Mouse (Mus musculus): ENCODE results near the gene Tufm.

Tufm gene

GRCm38 (mm10) chr7:126494120-126494519 is 7.0 kb downstream of the Tufm start:
- in situ Hi-C loops (cut with MboI; ENCODE audit: unreplicated experiment in 2 of 2): no loop called here

- in situ Hi-C loops (cut with MboI; ENCODE audit: unreplicated experiment in 2 of 2): no loop called here
These were observed 9.3 kb downstream of the Tufm start for GRCm38 (mm10) chr7:126496475-126496874.

DNA sequence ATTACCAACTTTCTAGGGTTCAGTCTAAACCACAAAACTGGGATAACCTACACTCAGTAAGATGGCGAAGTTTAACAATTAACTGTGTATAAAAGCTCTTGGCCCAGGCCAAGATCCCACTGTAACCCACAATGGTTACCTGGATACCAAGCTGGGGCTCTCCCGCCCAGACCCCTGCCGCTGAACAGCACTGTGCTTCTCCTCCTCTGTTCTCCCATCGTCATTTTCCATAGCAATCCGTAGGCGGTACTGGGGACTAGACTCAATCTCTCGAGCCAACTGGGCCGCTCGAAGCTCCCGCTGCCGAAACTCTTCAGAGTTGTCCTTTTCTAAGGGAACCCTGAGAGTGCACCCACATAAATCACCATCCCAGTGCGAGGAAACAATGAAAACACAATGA is 10.8 kb downstream of the Tufm start:
- in situ Hi-C loops (cut with MboI; ENCODE audit: unreplicated experiment in 2 of 2): no loop called here

DNA sequence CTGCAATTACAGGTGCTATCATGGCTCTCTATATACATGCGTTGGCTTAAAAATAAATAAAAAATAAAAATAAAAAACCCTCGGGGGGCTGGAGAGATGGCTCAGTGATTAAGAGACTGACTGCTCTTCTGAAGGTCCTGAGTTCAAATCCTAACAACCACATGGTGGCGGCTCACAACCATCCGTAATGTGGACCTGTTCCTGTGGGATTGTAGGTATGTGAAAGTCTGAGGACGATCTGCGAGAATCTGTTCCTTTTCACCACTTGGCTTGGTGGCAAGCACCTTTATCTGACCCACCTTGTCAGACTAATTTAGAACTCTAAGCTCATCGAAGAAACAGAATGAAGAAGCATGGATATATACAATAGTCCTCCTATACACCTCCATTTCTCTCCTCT is 12.3 kb downstream of the Tufm start:
- in situ Hi-C loops (cut with MboI; ENCODE audit: unreplicated experiment in 2 of 2): no loop called here

DNA sequence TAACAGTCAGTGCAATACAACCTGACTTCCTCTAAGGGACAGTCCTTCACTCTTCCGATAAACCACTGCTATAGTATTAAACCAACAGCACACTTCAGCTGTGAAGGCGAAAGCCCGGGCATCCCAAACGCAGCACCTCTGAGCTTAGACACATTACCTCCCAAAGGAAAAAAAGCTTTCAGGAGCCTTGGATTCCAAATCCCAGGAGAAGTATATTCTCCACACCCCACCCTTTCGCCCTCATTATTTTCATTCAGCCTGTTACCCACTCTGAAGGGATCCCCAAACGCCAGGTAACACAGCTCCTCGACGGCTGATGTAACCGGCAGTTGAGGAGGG is 14.5 kb downstream of the Tufm start:
- in situ Hi-C loops (cut with MboI; ENCODE audit: unreplicated experiment in 2 of 2): no loop called here

DNA sequence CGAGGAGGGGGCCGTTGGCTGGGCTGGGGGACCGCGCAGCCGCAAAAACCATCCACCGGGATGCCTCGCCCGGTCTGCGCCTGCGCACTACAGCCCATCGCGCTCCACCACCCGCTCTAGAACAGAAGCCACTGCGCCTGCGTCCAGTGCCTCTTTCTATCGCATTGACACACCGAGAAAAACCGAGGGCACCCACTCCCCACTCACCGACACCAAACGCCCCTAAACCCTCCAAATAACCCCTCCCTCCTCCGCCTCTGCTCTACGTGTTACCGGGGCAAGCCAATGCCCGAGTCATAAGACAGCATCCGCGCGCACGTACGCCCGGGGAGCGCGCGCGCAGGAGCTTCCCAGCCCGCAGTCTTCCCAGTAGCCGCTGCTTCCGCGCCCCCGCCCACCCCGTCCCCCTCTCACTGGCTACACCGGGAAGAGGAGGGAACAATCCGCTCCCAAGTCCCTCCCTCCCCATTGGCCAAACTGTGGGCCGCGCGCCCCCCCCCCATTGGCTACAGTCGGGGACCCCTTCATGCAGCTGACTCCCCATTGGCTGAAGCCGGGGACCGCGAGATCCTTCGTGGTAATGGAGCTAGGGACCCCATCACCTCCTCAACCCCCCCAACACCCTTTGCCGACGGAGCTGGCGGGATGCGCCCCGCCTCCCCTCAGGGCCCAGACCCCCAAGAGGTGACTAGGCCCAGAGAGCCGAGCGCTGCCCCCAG is 15.0 kb downstream of the Tufm start:
- in situ Hi-C loops (cut with MboI; ENCODE audit: unreplicated experiment in 2 of 2): no loop called here

DNA sequence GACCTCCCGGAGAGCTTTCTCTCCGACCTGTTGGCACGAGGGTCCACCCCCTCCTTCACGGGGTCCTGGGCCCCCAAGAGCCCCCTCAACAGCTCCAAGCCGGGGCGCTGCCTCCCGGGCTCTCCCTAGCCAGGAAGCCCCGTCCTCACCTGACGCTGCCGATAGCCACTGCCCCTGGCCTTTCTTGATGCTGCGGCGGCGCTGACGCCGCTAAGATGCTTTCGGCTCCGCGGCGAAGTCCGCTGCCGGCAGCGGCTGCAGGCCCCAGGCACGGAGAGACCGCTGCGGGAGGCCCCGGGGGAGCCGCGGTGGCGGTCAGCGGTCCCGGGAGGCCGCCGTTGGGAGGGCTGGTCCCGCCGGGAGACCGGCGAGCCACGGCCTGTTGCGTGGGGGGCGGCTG is 15.6 kb downstream of the Tufm start:
- in situ Hi-C loops (cut with MboI; ENCODE audit: unreplicated experiment in 2 of 2): no loop called here

DNA sequence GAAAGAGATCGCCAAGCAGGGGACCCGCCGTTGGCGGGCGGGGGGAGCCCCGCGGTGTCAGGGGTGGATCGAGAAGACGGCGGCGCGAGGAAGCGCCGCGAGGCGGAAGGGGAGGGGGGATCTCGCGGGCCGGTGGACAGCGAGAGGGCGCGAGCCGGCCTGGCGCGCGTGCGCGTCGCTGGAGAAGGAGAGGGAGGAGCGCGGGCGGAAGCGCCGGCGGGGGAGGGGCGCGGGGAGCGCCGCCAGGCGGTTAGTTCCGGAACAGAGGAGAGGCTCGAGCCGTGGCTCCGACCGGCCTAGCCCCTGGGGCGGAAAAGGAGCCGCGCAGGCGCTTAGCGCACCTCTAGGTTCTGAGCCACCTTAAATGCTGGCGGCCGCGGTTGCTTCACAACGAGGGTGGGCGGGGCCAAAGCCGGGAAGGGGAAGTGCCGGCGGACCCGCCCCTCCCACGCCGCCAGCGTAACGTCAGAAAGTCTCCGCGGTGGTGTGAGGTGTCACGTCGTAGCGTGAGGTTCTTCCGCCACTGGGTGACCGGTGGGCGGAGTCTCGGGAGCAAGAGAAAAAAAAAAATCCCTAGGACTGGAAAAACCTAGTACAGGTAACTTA is 16.2 kb downstream of the Tufm start, which contains the start of gene Atxn2l:
Atxn2l (minus strand) TSS at position 165 of the 606 bp plus-strand sequence.
- in situ Hi-C loops (cut with MboI; ENCODE audit: unreplicated experiment in 2 of 2): no loop called here

DNA sequence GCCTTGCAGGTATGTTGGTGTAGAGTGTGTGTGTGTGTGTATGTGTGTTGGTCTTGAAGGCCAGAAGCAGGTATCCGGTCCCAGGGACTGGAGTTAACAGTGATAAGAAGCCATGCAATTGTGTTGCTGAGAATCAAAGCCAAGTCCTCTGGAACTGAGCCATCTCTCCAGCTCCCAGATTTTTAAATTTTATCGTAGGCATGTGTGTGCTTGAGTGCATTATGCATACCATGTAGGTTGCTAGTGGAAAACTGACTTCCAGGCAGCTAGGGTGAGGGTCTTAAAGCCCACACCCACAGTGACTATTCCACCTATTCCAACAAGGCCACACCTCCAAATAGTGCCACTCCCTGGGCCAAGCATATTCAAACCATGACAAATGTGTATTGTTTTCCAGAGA is 17.8 kb downstream of the Tufm start:
- in situ Hi-C loops (cut with MboI; ENCODE audit: unreplicated experiment in 2 of 2): no loop called here

DNA sequence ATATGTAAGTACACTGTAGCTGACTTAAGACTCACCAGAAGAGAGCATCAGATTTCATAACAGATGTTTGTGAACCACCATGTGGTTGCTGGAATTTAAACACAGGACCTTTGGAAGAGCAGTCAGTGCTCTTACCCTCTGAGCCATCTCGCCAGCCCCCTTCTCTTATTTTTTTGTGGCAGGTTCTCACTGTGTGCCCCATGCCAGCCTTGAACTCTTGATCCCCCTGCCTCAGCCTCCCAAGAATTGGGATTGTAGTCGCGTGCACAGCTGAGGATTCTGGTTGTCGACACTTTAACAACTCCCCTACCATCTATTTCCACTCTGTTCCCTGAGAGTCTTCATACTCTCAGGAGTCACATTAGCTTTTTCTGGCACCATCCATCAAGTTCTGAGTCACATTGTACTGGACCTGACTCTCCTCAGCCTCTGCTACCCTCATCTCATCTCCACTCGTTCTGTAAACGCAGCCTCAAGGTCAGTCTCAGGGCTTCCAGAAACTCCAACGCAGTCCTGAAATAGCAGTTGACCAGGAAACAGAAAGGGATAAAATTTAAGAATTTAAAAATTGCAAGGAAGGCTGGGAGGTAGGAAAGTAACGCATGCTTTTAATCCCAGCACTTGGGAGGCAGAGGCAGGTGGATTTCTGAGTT is 20.1 kb downstream of the Tufm start:
- in situ Hi-C loops (cut with MboI; ENCODE audit: unreplicated experiment in 2 of 2): no loop called here

- in situ Hi-C loops (cut with MboI; ENCODE audit: unreplicated experiment in 2 of 2): no loop called here
These were observed 24.1 kb downstream of the Tufm start for GRCm38 (mm10) chr7:126511287-126511686.

GRCm38 (mm10) chr7:126518261-126518941 is 31.2 kb downstream of the Tufm start:
- in situ Hi-C loops (cut with MboI; ENCODE audit: unreplicated experiment in 2 of 2): no loop called here

- in situ Hi-C loops (cut with MboI; ENCODE audit: unreplicated experiment in 2 of 2): no loop called here
These were observed 32.4 kb downstream of the Tufm start for GRCm38 (mm10) chr7:126519513-126519912.

DNA sequence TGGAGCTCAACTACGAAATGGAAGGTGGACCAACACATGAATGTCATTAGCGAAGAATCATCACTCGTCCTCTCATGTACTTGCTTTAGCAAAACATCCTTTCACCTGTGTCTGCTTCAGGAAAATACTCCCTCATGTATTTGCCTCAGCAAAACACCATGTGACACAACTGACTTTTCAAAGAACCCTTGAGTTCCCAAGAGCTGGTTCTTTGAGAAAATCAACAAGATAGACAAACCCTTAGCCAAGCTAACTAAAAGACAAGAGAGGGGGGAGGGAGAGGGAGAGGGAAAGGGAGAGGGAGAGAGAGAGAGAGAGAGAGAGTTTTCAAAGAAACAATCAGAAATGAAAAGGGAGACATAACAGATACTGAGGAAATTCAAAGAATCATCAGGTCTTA is 36.2 kb downstream of the Tufm start:
- in situ Hi-C loops (cut with MboI; ENCODE audit: unreplicated experiment in 2 of 2): no loop called here

DNA sequence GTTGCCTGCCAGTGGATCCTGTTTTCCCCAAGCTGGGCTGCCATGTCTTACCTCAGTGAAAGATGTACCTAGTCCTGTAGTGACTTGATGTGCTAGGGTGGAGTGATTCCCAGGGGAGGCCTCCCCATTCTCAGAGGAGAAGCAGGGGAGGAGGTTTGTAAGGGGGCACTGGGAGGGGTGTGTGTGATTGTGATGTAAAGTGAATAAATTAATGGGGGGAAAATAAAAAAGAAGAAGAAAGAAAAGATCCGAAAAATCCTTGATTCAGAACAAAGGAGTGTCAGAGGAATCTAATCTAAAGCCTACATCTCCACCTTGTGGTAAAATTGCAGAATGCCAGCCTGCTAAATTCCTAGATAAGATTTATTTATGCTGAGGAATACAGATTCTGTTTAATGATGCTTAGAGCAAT is 41.0 kb downstream of the Tufm start:
- in situ Hi-C loops (cut with MboI; ENCODE audit: unreplicated experiment in 2 of 2): loop anchor here (5.0 to 25.0 kb wide), 6 partner anchors 46 to 766 kb away; no protein-coding TSS in a partner anchor

DNA sequence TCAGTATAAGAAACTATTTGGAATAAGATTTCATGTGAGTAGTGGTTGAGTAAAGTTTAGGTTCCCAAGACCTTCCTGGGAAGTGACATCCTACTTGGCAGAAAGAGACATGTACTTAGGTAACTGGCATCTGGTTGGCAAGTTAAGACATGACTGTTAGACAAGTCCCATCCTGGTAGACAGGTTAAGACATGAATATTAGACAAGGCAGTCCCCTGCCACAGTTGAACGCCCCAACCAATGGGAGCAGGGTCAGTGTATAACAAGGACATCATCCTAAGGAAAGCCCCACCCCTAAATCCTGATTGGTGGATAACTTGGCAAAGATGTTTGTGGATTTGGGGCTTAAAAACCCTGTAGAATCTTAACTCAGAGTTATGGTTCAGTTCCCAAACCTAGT is 46.3 kb downstream of the Tufm start:
- in situ Hi-C loops (cut with MboI; ENCODE audit: unreplicated experiment in 2 of 2): loop anchor here in 1 of 2 experiments (5.0 to 25.0 kb wide), 2 partner anchors 211 to 771 kb away; no protein-coding TSS in a partner anchor

DNA sequence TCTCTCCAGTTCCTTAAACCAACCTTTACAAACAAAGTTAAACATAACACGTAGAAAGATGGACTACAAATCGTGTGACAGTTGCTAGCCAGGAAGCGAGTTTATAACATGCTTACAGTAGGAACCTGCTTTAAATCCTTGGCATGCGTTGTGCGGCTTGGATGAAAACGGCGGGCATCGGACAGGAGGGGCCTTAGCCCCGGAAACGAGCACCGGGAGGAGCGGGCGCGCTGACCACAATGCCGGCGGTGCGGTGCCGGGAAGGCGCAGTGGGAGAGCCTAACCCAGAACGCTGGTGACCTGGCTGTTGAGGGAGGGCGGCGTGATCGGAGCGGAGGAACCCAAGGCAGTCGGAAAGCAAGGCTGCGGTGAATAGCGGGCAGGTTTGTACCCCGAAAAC is 48.6 kb downstream of the Tufm start:
- in situ Hi-C loops (cut with MboI; ENCODE audit: unreplicated experiment in 2 of 2): loop anchor here in 1 of 2 experiments (25.0 kb wide), 1 partner anchor 773 kb away; no protein-coding TSS in a partner anchor

DNA sequence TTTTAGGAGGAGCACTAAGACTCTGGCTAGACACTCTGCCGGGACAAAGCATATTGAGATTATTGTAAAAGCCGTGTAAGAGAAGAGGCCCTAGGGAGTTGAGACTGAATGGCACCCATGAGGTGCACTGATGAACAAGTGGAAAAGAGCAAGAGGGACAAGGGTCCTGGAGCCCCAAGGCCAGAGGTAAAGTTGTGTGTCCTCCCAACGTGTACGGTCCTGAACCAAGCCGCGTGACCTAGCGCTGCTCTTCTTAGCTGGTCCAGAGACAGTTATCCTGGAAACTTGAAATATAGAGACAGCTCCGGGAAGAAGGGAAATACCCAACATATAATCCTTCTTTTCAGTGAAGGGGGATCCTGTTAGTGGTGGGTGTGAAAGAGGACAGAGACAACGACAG is 49.3 kb downstream of the Tufm start:
- in situ Hi-C loops (cut with MboI; ENCODE audit: unreplicated experiment in 2 of 2): loop anchor here in 1 of 2 experiments (25.0 kb wide), 1 partner anchor 774 kb away; no protein-coding TSS in a partner anchor

DNA sequence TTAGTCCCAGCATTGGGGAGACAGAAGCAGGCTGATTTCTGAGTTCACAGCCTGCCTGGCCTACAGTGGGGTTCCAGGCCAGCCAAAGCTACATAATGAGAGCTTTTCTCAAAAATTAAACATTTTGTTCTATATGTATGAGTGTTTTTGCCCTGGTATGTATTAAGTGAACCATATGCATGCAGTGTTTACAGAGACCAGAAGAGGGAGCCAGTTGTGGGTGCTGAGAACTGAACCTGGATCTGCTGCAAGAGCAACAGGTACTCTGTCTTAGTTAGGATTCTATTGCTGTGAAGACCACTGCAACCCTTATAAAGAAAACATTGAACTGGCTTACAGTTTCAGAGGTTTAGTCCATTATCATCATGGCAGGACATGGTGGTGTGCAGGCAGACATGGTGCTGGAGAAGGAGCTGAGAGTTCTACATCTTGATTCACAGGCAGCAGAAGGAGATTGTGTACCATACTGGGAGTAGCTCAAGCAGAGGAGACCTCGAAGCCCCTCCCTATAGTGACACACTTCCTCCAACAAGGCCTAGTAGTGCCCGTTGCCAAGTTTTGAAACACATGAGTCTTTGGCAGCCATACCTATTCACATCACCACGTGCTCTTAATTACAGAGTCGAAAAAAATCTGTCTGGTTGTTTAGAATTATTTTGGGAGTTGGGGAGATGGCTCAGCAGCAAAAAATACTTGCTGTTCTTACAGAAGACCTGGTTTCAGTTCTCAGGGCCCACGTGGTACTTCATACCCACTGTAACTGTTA is 50.8 kb downstream of the Tufm start:
- in situ Hi-C loops (cut with MboI; ENCODE audit: unreplicated experiment in 2 of 2): loop anchor here in 1 of 2 experiments (25.0 kb wide), 1 partner anchor 776 kb away; no protein-coding TSS in a partner anchor

Data from v-Abl transformed pro-B cells (cell line).